Mouse (Mus musculus) forebrain, embryonic 11.5 days (tissue): ENCODE results near the gene Kidins220. TPM values are rescaled to one million over a fixed set of nuclear protein-coding genes. Genes with fewer than 3 reads are reported as not detected.

Source experiments
- ATAC-seq: fragments of 200-750 bp; cut with Nextera tagmentation; replicated peaks from 2 replicates; pipeline ENCODE4 v1.8.0; 2017; ENCODE audit warnings: moderate TSS enrichment; ENCODE audit not compliant: low FRiP score
- DNase-seq: peaks from one replicate; pipeline ENCODE4 v3.0.0-alpha.2; 2017; ENCODE audit warnings: low spot score
- H3K27ac ChIP-seq: fragments of 300-500 bp; sonication (generic); 2 replicates; pipeline ENCODE4 v1.5.1; 2014; ENCODE audit warnings: low read depth, low read length
- H3K27me3 ChIP-seq: fragments of 300-500 bp; sonication (generic); 2 replicates; pipeline ENCODE4 v1.6.1; 2014; ENCODE audit warnings: mild to moderate bottlenecking, low read length, mixed read lengths; ENCODE audit not compliant: control insufficient read depth, insufficient read depth
- H3K36me3 ChIP-seq: fragments of 300-500 bp; sonication (generic); 2 replicates; pipeline ENCODE4 v1.6.1; 2014; ENCODE audit warnings: mild to moderate bottlenecking, low read length, moderate library complexity, mixed read lengths; ENCODE audit not compliant: control insufficient read depth, insufficient read depth
- H3K4me1 ChIP-seq: fragments of 300-500 bp; sonication (generic); replicated peaks from 2 replicates; pipeline ENCODE4 v1.6.1; 2014; ENCODE audit warnings: low read length, mixed read lengths; ENCODE audit not compliant: control insufficient read depth, insufficient read depth
- H3K4me2 ChIP-seq: fragments of 300-500 bp; sonication (generic); 2 replicates; pipeline ENCODE4 v1.6.1; 2014; ENCODE audit warnings: low read depth, mild to moderate bottlenecking, low read length, moderate library complexity, mixed read lengths; ENCODE audit not compliant: severe bottlenecking
- H3K4me3 ChIP-seq: fragments of 300-500 bp; sonication (generic); 2 replicates; pipeline ENCODE4 v1.5.1; 2014; ENCODE audit warnings: low read depth, low read length
- H3K9ac ChIP-seq: fragments of 300-500 bp; sonication (generic); 2 replicates; pipeline ENCODE4 v1.6.1; 2014; ENCODE audit warnings: low read length
- H3K9me3 ChIP-seq: fragments of 300-500 bp; sonication (generic); 2 replicates; pipeline ENCODE4 v1.6.1; 2016; ENCODE audit warnings: low read length, mixed read lengths; ENCODE audit not compliant: control insufficient read depth
- WGBS: fragments of 180-500 bp; shearing (Covaris S2); extraction: QIAGEN DNeasy Blood & Tissue Kit; methylation state at CpG from one replicate; pipeline ENCODE4 v1.1.7; 2014; 5-methylcytosine and 5-hydroxymethylcytosine counted together
- polyA plus RNA-seq: library from polyadenylated mRNA; unstranded; fragments of >200 nt; fragmentation: Nextera tagmentation; extraction: Ambion mirVana; gene quantifications from 2 replicates; pipeline ENCODE4 v1.2.1, GENCODE M21; 2014

Gene Kidins220
- polyA plus RNA-seq, 1 experiment from 2014 or later = 45.4 TPM

GRCm38 (mm10) chr12:24933996-24934395, 40.7 kb upstream of the Kidins220 start:
- no peak for ATAC-seq
- Histone ChIP-seq H3K27ac (no peak overlapping the region), H3K4me1 (0 out of 2 replicates have a peak, but pooled peaks cover 3% of the 10 kb centered on the region)

GRCm38 (mm10) chr12:24936281-24936680, 38.4 kb upstream of the Kidins220 start:
- no peak for ATAC-seq
- Histone ChIP-seq H3K4me3 (no peak overlapping the region), H3K36me3 (no peaks in the 10 kb centered on the region), H3K27ac (no peak overlapping the region), H3K27me3 (no peaks in the 10 kb centered on the region), H3K9me3 (no peaks in the 10 kb centered on the region), H3K9ac (no peak overlapping the region), H3K4me2 (no peak overlapping the region), H3K4me1 (0 out of 2 replicates have a peak, but pooled peaks cover 3% of the 10 kb centered on the region)
- DNase-seq = no peak
- WGBS = 73% methylated on average over 1 of the region's 1 CpGs

More at GRCm38 (mm10) chr12:24933996-24934395, 40.7 kb upstream of the Kidins220 start:
- no peaks in the 10 kb centered on the region for H3K9me3 ChIP-seq
- H3K4me2 ChIP-seq = no peak overlapping the region
- DNase-seq = no peak
- no peaks in the 10 kb centered on the region for H3K27me3 ChIP-seq
- H3K36me3 ChIP-seq = no peaks in the 10 kb centered on the region
- 94% methylated on average over 3 of the region's 3 CpGs for WGBS
- H3K9ac ChIP-seq = no peak overlapping the region
- H3K4me3 ChIP-seq = no peak overlapping the region

GRCm38 (mm10) chr12:24939372-24939771, 35.4 kb upstream of the Kidins220 start:
- 95% methylated on average over 8 of the region's 8 CpGs for WGBS
- no peak overlapping the region for H3K4me3 ChIP-seq
- DNase-seq (no peak), ATAC-seq (no peak)
- no peak overlapping the region for H3K27ac ChIP-seq
- no peak overlapping the region for H3K9ac ChIP-seq
- no peaks in the 10 kb centered on the region for H3K27me3 ChIP-seq
- H3K36me3 ChIP-seq = no peaks in the 10 kb centered on the region
- H3K4me1 ChIP-seq = no peaks in the 10 kb centered on the region
- no peak overlapping the region for H3K4me2 ChIP-seq
- H3K9me3 ChIP-seq = no peaks in the 10 kb centered on the region

- no peaks in the 10 kb centered on the region for H3K27me3 ChIP-seq
- no peak overlapping the region for H3K27ac ChIP-seq
- H3K9me3 ChIP-seq = no peaks in the 10 kb centered on the region
- no peak overlapping the region for H3K4me3 ChIP-seq
- DNase-seq (no peak), ATAC-seq (no peak)
- no peak overlapping the region for H3K9ac ChIP-seq
- no peak overlapping the region for H3K4me2 ChIP-seq
- no peaks in the 10 kb centered on the region for H3K36me3 ChIP-seq
- 85% methylated on average over 9 of the region's 9 CpGs for WGBS
- no peaks in the 10 kb centered on the region for H3K4me1 ChIP-seq
Observed at GRCm38 (mm10) chr12:24942619-24943287, 32.0 kb upstream of the Kidins220 start.

GRCm38 (mm10) chr12:24943427-24943826, 31.3 kb upstream of the Kidins220 start:
- Histone ChIP-seq H3K9ac (no peak overlapping the region), H3K27ac (no peak overlapping the region), H3K4me2 (no peak overlapping the region), H3K27me3 (no peaks in the 10 kb centered on the region), H3K4me3 (no peak overlapping the region), H3K4me1 (no peaks in the 10 kb centered on the region), H3K9me3 (no peaks in the 10 kb centered on the region), H3K36me3 (no peaks in the 10 kb centered on the region)
- ATAC-seq (no peak), DNase-seq (no peak)
- 88% methylated on average over 4 of the region's 4 CpGs for WGBS

GRCm38 (mm10) chr12:24944597-24944996, 30.1 kb upstream of the Kidins220 start:
- Histone ChIP-seq H3K4me3 (no peak overlapping the region), H3K9me3 (no peaks in the 10 kb centered on the region), H3K4me1 (no peaks in the 10 kb centered on the region), H3K9ac (no peak overlapping the region), H3K27me3 (no peaks in the 10 kb centered on the region), H3K36me3 (no peaks in the 10 kb centered on the region), H3K4me2 (no peak overlapping the region), H3K27ac (no peak overlapping the region)
- 98% methylated on average over 7 of the region's 7 CpGs for WGBS
- no peak for DNase-seq
- no peak for ATAC-seq

- Histone ChIP-seq H3K36me3 (peaks cover 3% of the 10 kb centered on the region; the same call in 1 of the 2 replicates), H3K27me3 (no peaks in the 10 kb centered on the region), H3K4me1 (no peaks in the 10 kb centered on the region), H3K27ac (no peak overlapping the region), H3K9me3 (no peaks in the 10 kb centered on the region), H3K4me2 (no peak overlapping the region), H3K9ac (no peak overlapping the region), H3K4me3 (no peak overlapping the region)
- DNase-seq (no peak), ATAC-seq (no peak)
- 94% methylated on average over 14 of the region's 14 CpGs for WGBS
Observed at GRCm38 (mm10) chr12:24947065-24947464, 27.7 kb upstream of the Kidins220 start.

GRCm38 (mm10) chr12:24948344-24948743, 26.4 kb upstream of the Kidins220 start:
- Histone ChIP-seq H3K9me3 (no peaks in the 10 kb centered on the region), H3K4me2 (no peak overlapping the region), H3K9ac (no peak overlapping the region), H3K36me3 (peaks cover 3% of the 10 kb centered on the region; the same call in 1 of the 2 replicates), H3K4me1 (no peaks in the 10 kb centered on the region), H3K27ac (no peak overlapping the region), H3K4me3 (no peak overlapping the region), H3K27me3 (no peaks in the 10 kb centered on the region)
- 58% methylated on average over 3 of the region's 3 CpGs for WGBS
- DNase-seq (no peak), ATAC-seq (no peak)
